Mouse (Mus musculus) left cerebral cortex, adult 2 months (tissue): ENCODE data around the gene Kctd18. TPM values are rescaled to one million over a fixed set of nuclear protein-coding genes. Genes with fewer than 3 reads are reported as not detected.
"Not testable (repeated sequence)": the region's sequence is repeated elsewhere in the genome, so short reads cannot be mapped to it uniquely, and the experiment has no call there.

Source experiments
- DNase-seq, 2 experiments: peaks; one replicate each; pipeline ENCODE4 v3.0.0; 2021 to 2022; ENCODE audit warnings: low spot score in 2 of 2, mixed read lengths in 1 of 2; ENCODE audit errors: extremely low spot score in 1 of 2
- H3K27ac ChIP-seq: fragments of 200-600 bp; 2 replicates; pipeline ENCODE4 v1.8.1; 2022
- H3K4me3 ChIP-seq: fragments of 200-600 bp; 2 replicates; pipeline ENCODE4 v1.8.1; 2022
- CTCF ChIP-seq: fragments of 200-600 bp; IDR thresholded peaks from 2 replicates; pipeline ENCODE4 v1.8.1; 2022; ENCODE audit warnings: antibody characterized with exemption, mild to moderate bottlenecking, moderate library complexity
- intact Hi-C: fragments of 180-260 bp; cut with DNase I; formaldehyde crosslinking; loops from one replicate; pipeline ENCODE4 v1.15.1; 2025
- total RNA-seq, 2 experiments: library from RNA; stranded (reverse); gene quantifications; 2 replicates each; pipeline ENCODE4 v1.2.3; 2021

Kctd18 gene
- total RNA-seq, 2 experiments from 2014 or later = 16.3 to 17.8 TPM

GRCm38 (mm10) chr1:58031160-58031769 is 12.5 kb upstream of the Kctd18 start:
- DNase-seq = peak in 1 of 2 experiments; percentile 34
- peak; percentile 68 for TF ChIP-seq CTCF
- H3K4me3 ChIP-seq = peak overlapping the region; percentile 9; the same call in 1 of the 2 replicates
- no peak overlapping the region; the same call in 1 of the 2 replicates for H3K27ac ChIP-seq
- intact Hi-C loops = loop anchor here (10.0 kb wide), 1 partner anchor 606 kb away; no protein-coding TSS in a partner anchor

DNA sequence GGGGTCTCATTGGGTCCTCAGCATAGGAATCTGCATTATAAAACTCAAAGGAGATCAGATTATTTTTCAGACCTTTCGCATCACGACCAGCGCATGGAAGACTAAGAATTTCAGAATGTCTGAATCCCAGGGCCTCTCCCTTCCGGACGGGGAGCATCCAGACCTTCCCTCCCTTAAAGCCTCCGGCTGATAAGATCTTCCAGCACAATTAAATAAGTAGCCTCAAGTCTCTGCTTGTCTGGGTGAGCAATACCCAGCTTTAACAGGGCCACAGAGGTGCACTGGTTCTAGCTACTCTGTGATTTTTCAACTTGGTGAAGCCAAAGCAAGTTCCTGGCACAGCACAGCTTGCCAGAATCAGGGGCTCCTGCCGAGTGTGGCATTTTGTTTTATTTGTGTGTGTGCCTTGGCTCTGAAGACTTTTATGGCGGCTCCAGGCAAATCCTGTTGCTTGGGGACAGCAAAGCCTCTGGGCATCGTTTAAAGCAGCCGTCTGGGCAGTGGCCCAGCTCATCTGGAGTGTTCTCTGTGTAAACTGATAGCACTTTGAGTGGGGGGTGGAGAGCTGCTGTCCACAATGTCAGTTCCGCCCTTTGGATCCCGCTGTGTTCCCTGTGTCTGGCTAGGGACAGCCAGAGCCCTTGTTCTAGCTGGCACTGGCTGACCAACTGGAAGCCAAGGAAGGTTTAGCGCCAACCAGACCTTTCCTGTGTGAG is 11.6 kb upstream of the Kctd18 start:
- intact Hi-C loops = loop anchor here (10.0 kb wide), 1 partner anchor 606 kb away; no protein-coding TSS in a partner anchor
- peak; percentile 23 to 45 for DNase-seq
- peak overlapping the region; percentile 41 for H3K4me3 ChIP-seq
- TF ChIP-seq CTCF = no peak
- peak overlapping the region; percentile 81 for H3K27ac ChIP-seq

GRCm38 (mm10) chr1:58029636-58030117 is 10.9 kb upstream of the Kctd18 start, which contains the start of gene Aox1:
Gene Aox1, plus strand, starts transcription at chr1:58029931.
- intact Hi-C loops = loop anchor here (5.0 to 10.0 kb wide), 2 partner anchors 57 to 605 kb away; no protein-coding TSS in a partner anchor
- Histone ChIP-seq H3K4me3 (peak within 1 kb of the TSS; percentile 41), H3K27ac (peak within 1 kb of the TSS; percentile 81)
- DNase-seq = peak; percentile 15 to 17
- TF ChIP-seq CTCF = no peak

GRCm38 (mm10) chr1:58027707-58028106 is 9.0 kb upstream of the Kctd18 start:
- intact Hi-C loops = loop anchor here (5.0 kb wide), 1 partner anchor 55 kb away; no protein-coding TSS in a partner anchor
- no peak overlapping the region for H3K27ac ChIP-seq
- no peak overlapping the region for H3K4me3 ChIP-seq
- no peak for TF ChIP-seq CTCF
- no peak for DNase-seq

GRCm38 (mm10) chr1:58006388-58006787 is 12.4 kb downstream of the Kctd18 start:
- H3K27ac ChIP-seq, intact Hi-C loops, DNase-seq, H3K4me3 ChIP-seq: not testable (repeated sequence)

GRCm38 (mm10) chr1:57998146-57998545 is 20.6 kb downstream of the Kctd18 start:
- no peak for DNase-seq
- TF ChIP-seq CTCF = no peak
- Histone ChIP-seq H3K27ac (no peak overlapping the region), H3K4me3 (no peak overlapping the region)
- intact Hi-C loops = no loop called here

DNA sequence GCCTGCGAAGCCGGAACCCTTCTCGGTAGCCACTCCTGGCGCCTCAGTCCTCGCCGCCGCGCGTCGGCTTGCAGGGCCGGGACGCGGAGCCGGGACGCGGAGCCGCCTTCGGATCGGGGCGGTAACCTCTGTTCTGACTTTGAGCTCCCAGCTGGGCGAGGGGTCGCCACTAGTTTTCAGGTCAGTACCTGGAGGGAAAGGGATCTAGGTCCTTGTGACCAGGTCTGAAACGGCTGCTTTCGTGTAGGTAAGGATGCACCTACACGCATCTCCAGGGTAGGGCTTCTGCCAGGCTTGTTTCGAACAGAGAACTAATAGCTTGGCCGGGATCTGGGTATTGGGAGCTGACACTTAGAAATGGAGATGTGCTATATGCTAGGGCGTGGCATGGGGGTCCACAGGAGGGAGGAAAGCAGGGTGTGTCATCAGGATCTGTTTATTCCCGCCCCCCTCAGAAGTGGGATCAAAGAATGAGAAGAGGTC is 22.6 kb downstream of the Kctd18 start:
- DNase-seq = no peak
- peak overlapping the region; percentile 89 for H3K4me3 ChIP-seq
- no peak overlapping the region for H3K27ac ChIP-seq
- no peak for TF ChIP-seq CTCF
- intact Hi-C loops = no loop called here

DNA sequence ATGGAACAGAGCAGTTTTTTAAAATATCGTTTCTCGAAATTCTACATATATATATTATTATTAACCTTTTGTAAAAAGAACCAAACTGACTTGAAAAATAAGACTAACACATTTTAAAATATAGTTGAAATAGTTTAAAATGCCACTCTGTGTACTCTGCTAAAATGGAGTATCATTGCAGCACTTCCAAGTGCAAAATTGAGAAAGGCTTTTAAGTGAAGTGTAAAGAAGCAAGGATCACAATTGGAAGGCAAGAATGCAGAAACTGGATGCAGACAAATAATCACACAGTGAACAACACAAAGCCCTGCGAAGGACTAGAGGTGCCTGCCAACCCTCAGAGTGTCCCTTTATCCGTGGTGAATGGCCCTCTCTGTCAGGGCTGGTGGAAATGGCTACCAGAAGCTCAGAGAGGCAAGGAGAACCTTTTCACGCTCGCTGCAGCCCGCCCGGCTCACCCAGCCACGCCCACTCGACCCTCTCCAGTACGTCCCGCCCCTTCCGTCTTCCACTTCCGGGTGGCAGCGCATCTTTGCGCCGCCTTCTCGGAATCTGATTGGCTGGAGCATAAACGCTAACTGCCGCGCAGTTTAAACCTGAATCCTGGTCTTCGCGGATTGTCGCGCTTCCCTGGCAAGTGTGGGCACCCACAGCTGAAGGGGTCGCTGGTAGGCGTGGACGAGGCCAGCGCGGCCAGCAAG is 23.2 kb downstream of the Kctd18 start, which contains the start of gene Sgo2a:
Sgo2a (plus strand) TSS at position 540 of the 701 bp plus-strand sequence.
- Histone ChIP-seq H3K4me3 (peak within 1 kb of the TSS; percentile 89), H3K27ac (peak within 1 kb of the TSS; percentile 75)
- DNase-seq = peak; percentile 86 to 88
- no peak for TF ChIP-seq CTCF
- intact Hi-C loops = loop anchor here (1.0 kb wide), 1 partner anchor 25 kb away; no protein-coding TSS in a partner anchor

GRCm38 (mm10) chr1:57991277-57991676 is 27.5 kb downstream of the Kctd18 start:
- Histone ChIP-seq H3K4me3 (no peak overlapping the region), H3K27ac (no peak overlapping the region)
- DNase-seq = no peak
- TF ChIP-seq CTCF = no peak
- intact Hi-C loops = no loop called here

- intact Hi-C loops = no loop called here
- H3K4me3 ChIP-seq = no peak overlapping the region
- TF ChIP-seq CTCF = no peak
- H3K27ac ChIP-seq = no peak overlapping the region
- no peak for DNase-seq
Observed at GRCm38 (mm10) chr1:57989052-57989600, 29.6 kb downstream of the Kctd18 start.

- H3K4me3 ChIP-seq = no peak overlapping the region
- no peak for DNase-seq
- TF ChIP-seq CTCF = no peak
- no peak overlapping the region for H3K27ac ChIP-seq
- intact Hi-C loops = no loop called here
Observed at GRCm38 (mm10) chr1:57976860-57977259, 41.9 kb downstream of the Kctd18 start.
